Mouse (Mus musculus): ENCODE data around the gene Dock4. TPM values are rescaled to one million over a fixed set of nuclear protein-coding genes. Genes with fewer than 3 reads are reported as not detected.

Gene Dock4
- polyA plus RNA-seq, 1 experiment: 0.56 TPM

DNA sequence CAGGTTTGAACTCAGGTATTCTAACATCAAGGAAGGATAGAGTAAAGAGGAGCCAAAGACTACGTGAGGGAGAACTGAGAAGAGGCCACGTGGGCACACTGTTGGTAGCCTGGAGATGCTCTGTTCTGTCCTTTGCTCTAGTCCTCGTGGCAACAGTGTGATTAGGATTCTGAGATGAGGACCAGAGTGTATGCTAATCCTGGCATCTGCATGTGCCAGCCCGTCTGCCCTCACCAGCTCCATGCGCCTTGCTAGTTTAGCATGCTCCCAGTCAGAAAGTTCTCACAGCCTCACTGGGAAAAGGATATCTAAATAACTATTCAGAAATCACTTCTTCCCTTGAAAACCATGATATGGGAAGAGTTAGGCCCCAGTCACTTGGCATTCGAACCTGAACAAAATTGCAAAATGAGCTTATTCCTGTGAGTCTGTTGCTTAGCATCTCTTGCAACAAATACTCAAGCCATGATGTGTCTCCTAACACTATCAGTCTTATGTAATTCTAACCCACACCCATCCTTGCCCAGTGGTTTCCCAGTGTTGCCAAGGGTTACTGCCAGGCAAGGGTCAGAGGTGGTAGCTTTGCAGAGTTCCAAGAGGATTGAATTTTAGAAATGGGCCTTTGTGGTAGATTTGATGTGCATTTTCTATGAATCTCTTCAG is 372.4 kb downstream of the Dock4 start:
- no peak for TF ChIP-seq CTCF (IDR thresholded peaks at IDR 0.05; ENCODE audit: control insufficient read depth, insufficient read depth, insufficient replicate concordance, low read depth, low read length)
- no peak for TF ChIP-seq POLR2A (IDR thresholded peaks at IDR 0.05; ENCODE audit: control insufficient read depth, low read depth, low read length)
- H3K4me1 ChIP-seq (ENCODE audit: control insufficient read depth, insufficient read depth, low read length): no peaks in the 10 kb centered on the region
- H3K27me3 ChIP-seq (ENCODE audit: control insufficient read depth, insufficient read depth, low read length): no peaks in the 10 kb centered on the region
- H3K4me3 ChIP-seq (ENCODE audit: control insufficient read depth, low read depth, low read length): no peak overlapping the region
- H3K36me3 ChIP-seq (ENCODE audit: control insufficient read depth, insufficient read depth, low read length): no peaks in the 10 kb centered on the region
- H3K27ac ChIP-seq (ENCODE audit: control insufficient read depth, insufficient read depth, low read depth, low read length): no peak overlapping the region

DNA sequence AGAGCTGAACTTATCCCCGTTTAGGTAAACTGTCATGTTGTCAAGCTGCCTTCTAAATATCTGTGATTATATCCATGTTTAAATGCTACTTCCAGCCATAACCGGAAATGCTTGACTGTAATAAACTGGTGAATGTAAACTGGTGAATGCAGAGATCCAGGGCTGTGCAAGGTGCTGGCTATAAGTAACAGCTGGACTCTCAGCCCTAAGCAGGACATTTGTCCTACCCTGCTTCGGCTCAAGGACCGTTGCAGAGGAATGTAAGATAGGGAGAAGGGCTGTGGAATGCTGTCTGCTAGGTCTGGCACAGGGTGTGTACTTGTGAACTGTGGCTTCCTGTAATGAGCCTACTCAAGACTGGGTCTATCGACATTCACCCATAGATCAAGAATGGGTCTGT is 377.9 kb downstream of the Dock4 start:
- Histone ChIP-seq H3K36me3 (ENCODE audit: control insufficient read depth, insufficient read depth, low read length) (no peaks in the 10 kb centered on the region), H3K27ac (ENCODE audit: control insufficient read depth, insufficient read depth, low read depth, low read length) (no peak overlapping the region), H3K27me3 (ENCODE audit: control insufficient read depth, insufficient read depth, low read length) (no peaks in the 10 kb centered on the region), H3K4me3 (ENCODE audit: control insufficient read depth, low read depth, low read length) (no peak overlapping the region), H3K4me1 (ENCODE audit: control insufficient read depth, insufficient read depth, low read length) (no peaks in the 10 kb centered on the region)
- no peak for TF ChIP-seq POLR2A (IDR thresholded peaks at IDR 0.05; ENCODE audit: control insufficient read depth, low read depth, low read length)
- TF ChIP-seq CTCF (IDR thresholded peaks at IDR 0.05; ENCODE audit: control insufficient read depth, insufficient read depth, insufficient replicate concordance, low read depth, low read length): no peak

DNA sequence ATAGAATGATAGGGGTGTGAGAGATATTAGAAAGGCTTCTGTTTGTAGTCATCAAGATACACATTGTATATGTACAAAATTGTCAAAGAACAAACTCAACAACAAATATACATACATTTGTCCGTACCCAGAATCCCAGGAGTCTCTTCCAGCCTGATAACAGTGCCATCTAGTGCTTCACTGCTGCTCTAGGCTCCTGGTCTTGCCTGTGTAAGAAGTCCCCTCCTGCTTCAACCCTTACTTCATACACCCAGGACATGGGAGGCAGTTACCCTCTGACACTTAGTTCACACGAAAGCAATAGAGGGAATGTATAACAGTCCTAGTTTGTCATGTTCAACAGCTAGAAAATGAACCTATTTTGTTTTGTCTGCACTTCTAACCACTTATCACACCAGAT is 378.5 kb downstream of the Dock4 start:
- H3K27me3 ChIP-seq (ENCODE audit: control insufficient read depth, insufficient read depth, low read length): no peaks in the 10 kb centered on the region
- H3K4me3 ChIP-seq (ENCODE audit: control insufficient read depth, low read depth, low read length): no peak overlapping the region
- TF ChIP-seq CTCF (IDR thresholded peaks at IDR 0.05; ENCODE audit: control insufficient read depth, insufficient read depth, insufficient replicate concordance, low read depth, low read length) (no peak), POLR2A (IDR thresholded peaks at IDR 0.05; ENCODE audit: control insufficient read depth, low read depth, low read length) (no peak)
- H3K27ac ChIP-seq (ENCODE audit: control insufficient read depth, insufficient read depth, low read depth, low read length): no peak overlapping the region
- H3K4me1 ChIP-seq (ENCODE audit: control insufficient read depth, insufficient read depth, low read length): no peaks in the 10 kb centered on the region
- H3K36me3 ChIP-seq (ENCODE audit: control insufficient read depth, insufficient read depth, low read length): no peaks in the 10 kb centered on the region

DNA sequence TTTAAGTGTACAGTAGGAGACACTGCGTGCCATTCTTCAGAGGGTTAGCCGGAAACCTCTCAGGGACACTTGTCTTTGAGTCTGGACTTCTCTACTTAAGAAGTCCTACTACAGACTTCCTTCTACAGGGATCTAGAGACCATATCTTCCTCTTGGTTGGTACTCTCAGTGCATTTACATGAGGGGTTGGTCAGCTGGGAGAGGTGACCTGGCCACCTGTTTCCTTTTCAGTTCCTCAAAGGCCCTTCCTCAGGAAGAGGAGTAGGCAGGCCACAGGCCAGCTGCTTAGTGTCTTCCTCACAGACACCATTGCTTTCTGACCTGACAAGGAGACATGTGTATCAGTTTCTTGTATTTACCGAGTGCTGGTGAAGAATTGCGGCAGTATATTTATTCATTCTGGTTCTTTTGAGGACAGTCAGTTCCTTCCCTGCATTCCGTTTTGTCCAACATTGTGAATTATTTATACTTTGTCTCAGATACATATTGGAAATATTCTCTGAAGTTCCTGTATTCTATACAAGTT is 380.2 kb downstream of the Dock4 start:
- TF ChIP-seq POLR2A (IDR thresholded peaks at IDR 0.05; ENCODE audit: control insufficient read depth, low read depth, low read length) (no peak), CTCF (IDR thresholded peaks at IDR 0.05; ENCODE audit: control insufficient read depth, insufficient read depth, insufficient replicate concordance, low read depth, low read length) (no peak)
- Histone ChIP-seq H3K36me3 (ENCODE audit: control insufficient read depth, insufficient read depth, low read length) (no peaks in the 10 kb centered on the region), H3K27ac (ENCODE audit: control insufficient read depth, insufficient read depth, low read depth, low read length) (no peak overlapping the region), H3K27me3 (ENCODE audit: control insufficient read depth, insufficient read depth, low read length) (no peaks in the 10 kb centered on the region), H3K4me1 (ENCODE audit: control insufficient read depth, insufficient read depth, low read length) (no peaks in the 10 kb centered on the region), H3K4me3 (ENCODE audit: control insufficient read depth, low read depth, low read length) (no peak overlapping the region)

DNA sequence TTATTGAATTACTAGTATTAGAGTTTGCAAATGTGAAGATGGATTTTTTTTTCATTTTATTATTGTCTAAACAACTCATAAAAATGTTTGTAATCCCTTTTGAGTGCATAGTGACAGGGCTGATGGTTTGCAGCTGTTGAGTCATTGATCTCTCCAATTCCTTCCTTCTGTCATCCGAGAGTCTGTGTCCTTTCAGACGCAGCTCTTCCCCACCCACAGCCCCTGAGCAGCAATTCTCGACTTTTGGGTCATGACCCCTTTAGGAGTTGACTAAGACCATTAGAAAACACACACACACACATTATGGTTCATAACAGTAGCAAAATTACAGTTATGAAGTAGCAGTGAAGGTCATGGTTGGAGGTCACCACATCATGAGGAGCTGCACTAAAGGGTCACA is 380.7 kb downstream of the Dock4 start:
- Histone ChIP-seq H3K27ac (ENCODE audit: control insufficient read depth, insufficient read depth, low read depth, low read length) (no peak overlapping the region), H3K27me3 (ENCODE audit: control insufficient read depth, insufficient read depth, low read length) (no peaks in the 10 kb centered on the region), H3K4me3 (ENCODE audit: control insufficient read depth, low read depth, low read length) (no peak overlapping the region), H3K4me1 (ENCODE audit: control insufficient read depth, insufficient read depth, low read length) (no peaks in the 10 kb centered on the region), H3K36me3 (ENCODE audit: control insufficient read depth, insufficient read depth, low read length) (no peaks in the 10 kb centered on the region)
- TF ChIP-seq POLR2A (IDR thresholded peaks at IDR 0.05; ENCODE audit: control insufficient read depth, low read depth, low read length) (no peak), CTCF (IDR thresholded peaks at IDR 0.05; ENCODE audit: control insufficient read depth, insufficient read depth, insufficient replicate concordance, low read depth, low read length) (no peak)

DNA sequence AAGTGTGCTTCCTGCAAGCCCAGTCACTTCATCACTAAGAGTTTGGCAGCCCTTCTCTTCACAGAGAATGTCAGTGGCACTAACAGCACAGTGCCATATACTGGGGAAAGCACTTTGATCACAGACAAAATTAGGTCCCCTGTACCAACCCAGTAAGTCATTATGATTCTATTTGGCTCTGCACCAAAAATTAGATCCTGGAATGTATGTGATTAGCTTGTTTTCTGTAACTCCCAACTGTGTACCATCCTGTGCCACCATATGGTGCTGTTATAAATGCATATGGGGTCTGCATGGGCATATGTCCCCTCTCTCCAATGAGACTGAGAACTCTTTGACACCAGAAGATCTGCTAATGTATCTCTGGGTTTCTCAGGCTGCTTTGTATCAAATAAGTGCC is 382.3 kb downstream of the Dock4 start:
- H3K27me3 ChIP-seq (ENCODE audit: control insufficient read depth, insufficient read depth, low read length): no peaks in the 10 kb centered on the region
- H3K4me3 ChIP-seq (ENCODE audit: control insufficient read depth, low read depth, low read length): no peak overlapping the region
- H3K27ac ChIP-seq (ENCODE audit: control insufficient read depth, insufficient read depth, low read depth, low read length): no peak overlapping the region
- no peaks in the 10 kb centered on the region for H3K36me3 ChIP-seq (ENCODE audit: control insufficient read depth, insufficient read depth, low read length)
- H3K4me1 ChIP-seq (ENCODE audit: control insufficient read depth, insufficient read depth, low read length): no peaks in the 10 kb centered on the region
- no peak for TF ChIP-seq POLR2A (IDR thresholded peaks at IDR 0.05; ENCODE audit: control insufficient read depth, low read depth, low read length)
- no peak for TF ChIP-seq CTCF (IDR thresholded peaks at IDR 0.05; ENCODE audit: control insufficient read depth, insufficient read depth, insufficient replicate concordance, low read depth, low read length)

DNA sequence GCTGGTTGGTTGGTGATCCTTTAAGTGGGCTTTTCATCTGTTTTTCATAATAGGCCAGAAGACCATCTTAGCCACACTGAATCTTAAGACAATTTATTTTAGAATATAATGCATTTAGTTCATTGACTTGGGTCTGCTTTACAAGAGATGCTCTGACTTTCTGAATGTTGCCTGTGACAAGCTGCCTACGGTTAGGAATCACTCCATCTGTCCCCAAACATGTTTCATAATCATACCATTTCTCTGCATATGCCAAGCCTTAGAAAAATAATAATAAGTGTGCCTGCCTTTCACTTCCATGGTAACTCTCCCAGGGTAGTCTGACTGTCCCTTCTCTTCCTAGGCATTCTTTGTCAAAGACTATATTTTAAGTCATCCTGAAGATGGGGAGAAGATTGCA is 383.5 kb downstream of the Dock4 start:
- no peaks in the 10 kb centered on the region for H3K4me1 ChIP-seq (ENCODE audit: control insufficient read depth, insufficient read depth, low read length)

More for the DNA sequence above, 383.5 kb downstream of the Dock4 start:
- TF ChIP-seq POLR2A (IDR thresholded peaks at IDR 0.05; ENCODE audit: control insufficient read depth, low read depth, low read length) (no peak), CTCF (IDR thresholded peaks at IDR 0.05; ENCODE audit: control insufficient read depth, insufficient read depth, insufficient replicate concordance, low read depth, low read length) (no peak)
- Histone ChIP-seq H3K4me3 (ENCODE audit: control insufficient read depth, low read depth, low read length) (no peak overlapping the region), H3K27me3 (ENCODE audit: control insufficient read depth, insufficient read depth, low read length) (no peaks in the 10 kb centered on the region), H3K36me3 (ENCODE audit: control insufficient read depth, insufficient read depth, low read length) (no peaks in the 10 kb centered on the region), H3K27ac (ENCODE audit: control insufficient read depth, insufficient read depth, low read depth, low read length) (no peak overlapping the region)
